Mouse (Mus musculus): ENCODE data around the gene Xrcc2.

- TF ChIP-seq GATA1 (IDR thresholded peaks at IDR 0.05; ENCODE audit: borderline replicate concordance, low read length) = no peak
- TF ChIP-seq FLI1 (IDR thresholded peaks at IDR 0.05; ENCODE audit: low read length) = no peak
These were observed 18.6 kb upstream of the Xrcc2 start for GRCm38 (mm10) chr5:25724134-25724675.

Data from megakaryocyte, embryonic 14.5 days (primary cell).